ENCODE assay signal across 19 mouse cellular contexts in genomic region chr11:44272268-44272667, GRCm38 (mm10).
DNase-seq lines count a peak whose midpoint lies in the region; TF ChIP-seq lines count a peak whose summit lies in the region.
"Had no signal": no experiment of that assay in that cellular context is flagged by ENCODE, and none has a peak within 500 bp of the region (broad histone marks: within the 10 kb centered on the region; RNA-seq: fewer than 3 reads in every experiment).

No protein-coding gene starts in this region.

- DNase-seq in heart, adult 11 months = peak; percentile 42
- DNase-seq in heart, postnatal 14 days = no peak
- DNase-seq in kidney, adult 2 months = peak; percentile 70
- no peak for DNase-seq in kidney, postnatal 4 days
- peak; percentile 57 for DNase-seq in kidney, adult 9 months
- peak; percentile 36 for DNase-seq in kidney, postnatal 14 days
- no peak for DNase-seq in spleen, adult 18-20 months
- DNase-seq in gastrocnemius, postnatal 36 days = no peak
- DNase-seq: adrenal gland, postnatal 10 days; B cell, adult 2 months; cerebellum, adult 11 months; cerebellum, adult 9-10 months; cerebellum, postnatal 25 days; heart, adult 2 months had no signal

- no peak overlapping the region for H3K27ac ChIP-seq in kidney, adult 2 months (ENCODE audit: insufficient read depth, low read depth, low read length)
- H3K27ac ChIP-seq: embryonic facial prominence, embryonic 12.5 days; forebrain, embryonic 15.5 days; heart, adult 2 months; heart, embryonic 15.5 days; hindbrain, embryonic 10.5 days had no signal

- no peak for TF ChIP-seq CTCF in kidney, adult 2 months (conservative IDR thresholded peaks at IDR 0.05; ENCODE audit: insufficient read depth, insufficient read length, low read depth, low read length)

- H3K36me3 ChIP-seq in kidney, adult 2 months (ENCODE audit: control insufficient read depth, insufficient read depth, low read length) = no peaks in the 10 kb centered on the region
- H3K36me3 ChIP-seq: embryonic facial prominence, embryonic 12.5 days; forebrain, embryonic 15.5 days; G1E; heart, embryonic 15.5 days; hindbrain, embryonic 10.5 days had no signal

- H3K4me3 ChIP-seq in kidney, adult 2 months (ENCODE audit: insufficient read depth, low read depth, low read length) = no peak overlapping the region
- H3K4me3 ChIP-seq: embryonic facial prominence, embryonic 12.5 days; forebrain, embryonic 15.5 days; heart, adult 2 months; heart, embryonic 15.5 days; hindbrain, embryonic 10.5 days had no signal

- H3K4me1 ChIP-seq in kidney, adult 2 months (ENCODE audit: control insufficient read depth, insufficient read depth, low read length) = no peaks in the 10 kb centered on the region; the same call in 1 of the 2 replicates
- H3K4me1 ChIP-seq: embryonic facial prominence, embryonic 12.5 days; forebrain, embryonic 15.5 days; heart, embryonic 15.5 days; hindbrain, embryonic 10.5 days had no signal

- TF ChIP-seq POLR2A in kidney, adult 2 months (IDR thresholded peaks at IDR 0.05; ENCODE audit: low read depth, low read length) = no peak

- intact Hi-C loops in heart, postnatal 14 days (cut with DNase I) = no loop called here
- intact Hi-C loops in gastrocnemius, postnatal 36 days (cut with DNase I) = no loop called here

- no peaks in the 10 kb centered on the region for H3K27me3 ChIP-seq in kidney, adult 2 months (replicated peaks; ENCODE audit: control insufficient read depth, insufficient read depth, low read length)
- H3K27me3 ChIP-seq: embryonic facial prominence, embryonic 12.5 days; forebrain, embryonic 15.5 days; heart, embryonic 15.5 days had no signal

Comparison
In these comparisons a context has a peak if more than half of its experiments do, and no peak if none do; other contexts are left out.
1. DNase-seq: peak in heart, adult 11 months (single experiment), kidney, adult 2 months (single experiment), kidney, adult 9 months (single experiment) and kidney, postnatal 14 days (single experiment); none in heart, postnatal 14 days (0 of 2), kidney, postnatal 4 days (0 of 2), spleen, adult 18-20 months (0 of 2) and gastrocnemius, postnatal 36 days (0 of 2).